Mouse (Mus musculus) C3H10T1/2 (cell line): ENCODE measurements around the gene Shank3. TPM values are rescaled to one million over a fixed set of nuclear protein-coding genes. Genes with fewer than 3 reads are reported as not detected.

Experiments used
- polyA plus RNA-seq, 2 experiments: library from polyadenylated mRNA; unstranded; fragments of >200 nt; fragmentation: generic; extraction: Trizol; gene quantifications; one replicate each; pipeline ENCODE4 v1.2.1; 2012; ENCODE audit warnings: missing spikeins in 2 of 2

Shank3 gene
- under 1 TPM in 1 of 2 experiments, not detected in 1; 0.07 TPM for polyA plus RNA-seq

DNA sequence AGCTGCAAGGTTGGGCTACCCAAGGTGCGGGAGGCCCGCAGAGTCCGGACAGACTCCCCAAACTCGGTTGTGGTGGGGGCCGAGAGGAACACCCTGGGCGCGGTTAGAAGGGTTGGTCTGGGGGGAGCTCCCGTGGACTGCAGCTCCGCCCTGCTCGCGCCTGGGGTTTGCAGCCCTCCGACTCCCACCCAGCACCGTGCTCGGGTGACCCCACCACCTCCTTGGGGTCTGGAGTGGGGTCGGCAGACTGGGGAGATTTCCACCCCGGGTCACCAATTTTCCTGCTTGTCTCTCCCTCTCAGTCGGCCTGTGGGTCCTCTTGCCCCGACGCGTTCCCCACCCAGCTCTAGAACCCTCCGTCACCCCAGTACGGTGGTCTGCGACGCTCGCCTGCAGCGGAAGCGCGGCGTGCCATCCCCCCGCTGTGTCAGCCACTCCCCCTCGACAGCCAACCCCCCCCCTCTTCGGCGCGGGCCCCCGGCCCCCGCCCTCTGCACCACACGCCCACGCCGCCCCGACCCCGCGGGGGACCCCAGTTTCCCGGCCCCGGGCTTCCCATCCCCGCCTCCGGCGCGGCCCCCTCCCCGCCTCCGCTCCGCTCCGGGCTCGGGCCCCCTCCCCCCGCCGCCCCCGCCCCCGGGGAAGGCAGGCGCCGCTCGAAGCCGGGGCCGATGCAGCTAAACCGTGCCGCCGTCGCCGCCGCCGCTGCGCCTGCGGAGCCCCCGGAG is at the start of gene Shank3:
Gene Shank3, plus strand, starts transcription at position 663 of the 728 bp plus-strand sequence.

DNA sequence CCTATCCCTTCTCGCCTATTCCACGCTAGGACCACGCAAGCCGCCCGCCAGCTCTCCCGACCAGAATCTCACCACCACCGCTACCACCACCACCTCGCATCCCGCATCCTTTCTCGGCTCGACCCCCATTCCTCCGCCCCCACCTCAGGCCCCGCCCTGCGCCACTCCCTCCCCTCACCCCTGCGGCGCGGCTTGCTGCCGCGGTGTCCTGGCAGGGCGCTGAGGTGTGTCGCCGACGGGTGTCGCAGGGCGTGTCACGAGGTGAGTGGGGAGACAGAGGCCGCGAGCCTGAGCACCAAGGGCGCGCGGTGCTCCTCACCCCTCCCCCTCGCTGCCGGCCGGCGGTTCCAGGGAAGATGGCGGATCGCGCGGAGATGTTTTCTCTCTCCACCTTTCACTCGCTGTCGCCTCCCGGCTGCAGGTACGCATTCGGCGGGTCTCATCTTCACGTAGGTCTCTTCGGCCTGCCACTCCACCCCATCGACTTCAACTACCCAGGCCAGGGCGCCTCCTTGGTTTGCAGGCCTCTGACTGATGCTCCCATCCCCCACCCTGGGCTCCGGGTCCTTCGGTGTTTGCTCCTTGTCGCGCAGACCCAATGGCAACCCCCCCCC is 45.5 kb upstream of the Shank3 start, which contains the start of gene Mapk8ip2:
Gene Mapk8ip2, plus strand, starts transcription at position 49 of the 614 bp plus-strand sequence.

DNA sequence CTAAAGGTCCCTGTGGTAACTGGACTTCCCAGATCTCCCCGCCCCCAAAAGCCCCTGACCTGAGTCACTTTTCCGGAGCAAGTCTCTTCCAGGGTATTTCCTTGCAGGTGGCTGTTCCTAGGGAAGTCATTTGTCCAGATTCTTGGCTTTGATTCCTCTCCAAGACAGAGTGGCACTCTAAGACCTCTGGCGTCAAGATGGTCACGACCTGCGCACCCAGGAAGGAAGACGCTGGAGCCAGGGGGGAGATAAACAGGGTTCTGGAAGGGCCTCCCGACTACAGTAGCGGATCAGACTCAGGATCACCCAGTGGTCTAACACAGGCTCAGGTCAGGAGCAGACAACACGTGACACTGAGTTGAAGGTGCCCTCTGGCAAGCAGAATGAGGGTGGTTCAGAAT is 22.3 kb upstream of the Shank3 start, which contains the start of gene Arsa:
Gene Arsa, minus strand, starts transcription at position 335 of the 401 bp plus-strand sequence.

DNA sequence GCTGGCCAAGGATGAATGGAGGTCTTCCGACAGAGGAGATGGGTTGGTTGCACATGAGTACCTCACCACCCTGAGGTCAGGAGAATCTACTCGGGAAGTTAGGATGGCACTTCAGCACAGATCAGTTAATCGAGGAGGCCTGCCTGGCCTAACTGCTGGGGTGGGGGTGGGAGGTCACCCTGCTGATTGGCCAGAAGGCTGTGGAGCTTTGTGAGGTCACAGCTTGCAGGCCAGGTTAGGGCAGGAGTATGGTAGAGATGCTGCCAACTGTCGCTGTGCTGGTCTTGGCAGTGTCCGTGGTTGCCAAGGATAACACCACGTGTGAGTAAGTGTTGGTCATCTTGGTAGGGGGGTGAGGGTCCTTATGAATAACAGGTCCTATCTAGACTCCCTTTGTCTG is 68.7 kb downstream of the Shank3 start, which contains the start of gene Acr:
Gene Acr, plus strand, starts transcription at position 213 of the 400 bp plus-strand sequence.

DNA sequence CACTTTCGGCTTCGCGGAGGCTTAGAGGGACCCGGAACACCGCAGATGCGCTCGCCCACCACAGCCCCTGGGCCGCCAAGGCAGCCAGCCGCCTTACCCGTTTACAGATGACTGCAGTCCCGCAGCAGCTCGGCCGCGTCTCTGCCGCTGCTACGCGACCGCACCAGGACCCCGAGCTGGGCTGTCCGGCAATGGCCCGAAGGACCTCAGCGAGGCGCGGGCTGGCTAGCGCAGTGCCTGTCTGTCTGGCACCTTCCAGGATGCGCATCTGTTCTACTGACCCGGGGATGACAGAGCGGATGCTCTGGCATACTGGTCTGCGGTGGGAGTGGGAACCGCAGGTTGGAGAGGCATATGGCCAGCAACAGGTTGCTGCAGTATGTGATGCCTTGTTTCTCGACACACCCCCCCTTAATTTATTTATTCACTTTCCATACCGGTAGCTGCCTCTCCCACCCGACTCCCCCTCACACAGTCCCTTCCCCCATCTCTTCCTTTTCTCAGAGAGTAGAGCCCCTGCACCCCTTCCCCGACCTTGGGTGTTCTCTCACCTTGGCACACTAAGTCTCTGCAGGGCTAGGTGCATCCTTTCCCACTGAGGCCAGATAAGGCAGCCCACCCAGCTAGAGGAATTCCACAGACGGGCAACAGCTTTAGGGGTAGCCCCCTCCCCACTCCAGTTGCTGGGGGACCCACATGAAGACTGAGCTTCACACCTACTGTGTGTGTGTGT is 92.5 kb downstream of the Shank3 start, which contains the start of gene Rabl2:
Gene Rabl2, minus strand, starts transcription at position 201 of the 733 bp plus-strand sequence.

Other genes starting within 250 kb of the Shank3 start
- gene Sbf1, start 184.3 kb upstream of the Shank3 start, polyA plus RNA-seq: 100 to 1,000 TPM; 132 to 134 TPM
- under 1 TPM; 0.02 to 0.04 TPM for gene Adm2, start 176.9 kb upstream of the Shank3 start, polyA plus RNA-seq
- not detected for gene Miox, start 165.2 kb upstream of the Shank3 start, polyA plus RNA-seq
- gene Lmf2, start 144.0 kb upstream of the Shank3 start, polyA plus RNA-seq: 100 to 1,000 TPM in 1 of 2 experiments, 10 to 100 TPM in 1; 80.9 to 141 TPM
- 100 to 1,000 TPM; 197 to 330 TPM for gene Ncaph2, start 143.9 kb upstream of the Shank3 start, polyA plus RNA-seq
- gene Sco2, start 125.8 kb upstream of the Shank3 start, polyA plus RNA-seq: 10 to 100 TPM; 19.3 to 37.8 TPM
- 1 to 10 TPM; 3.0 to 3.1 TPM for gene Tymp, start 122.6 kb upstream of the Shank3 start, polyA plus RNA-seq
- gene Odf3b, start 120.3 kb upstream of the Shank3 start, polyA plus RNA-seq: under 1 TPM in 1 of 2 experiments, not detected in 1; 0.17 TPM
- gene Klhdc7b, start 114.7 kb upstream of the Shank3 start, polyA plus RNA-seq: not detected
- gene Syce3, start 89.1 kb upstream of the Shank3 start, polyA plus RNA-seq: not detected
- gene Cpt1b, start 73.8 kb upstream of the Shank3 start, polyA plus RNA-seq: 1 to 10 TPM in 1 of 2 experiments, under 1 TPM in 1; 0.13 to 1.8 TPM
- 1 to 10 TPM in 1 of 2 experiments, under 1 TPM in 1; 0.19 to 1.8 TPM for gene C730034F03Rik, start 70.0 kb upstream of the Shank3 start, polyA plus RNA-seq
- under 1 TPM in 1 of 2 experiments, not detected in 1; 0.20 TPM for gene Gm44502, start 69.9 kb upstream of the Shank3 start, polyA plus RNA-seq
- 10 to 100 TPM; 28.5 to 71.8 TPM for gene Chkb, start 69.7 kb upstream of the Shank3 start, polyA plus RNA-seq
- gene Mapk8ip2, start 45.7 kb upstream of the Shank3 start, polyA plus RNA-seq: under 1 TPM in 1 of 2 experiments, not detected in 1; 0.06 TPM
- 10 to 100 TPM; 15.9 to 95.8 TPM for gene Arsa, start 22.2 kb upstream of the Shank3 start, polyA plus RNA-seq
- gene Acr, start 68.7 kb downstream of the Shank3 start, polyA plus RNA-seq: not detected
- 10 to 100 TPM; 10.2 to 34.3 TPM for gene Rabl2, start 92.3 kb downstream of the Shank3 start, polyA plus RNA-seq